Mouse (Mus musculus): ENCODE data around the gene Bbs9. TPM values are rescaled to one million over a fixed set of nuclear protein-coding genes. Genes with fewer than 3 reads are reported as not detected.
"Not testable (repeated sequence)": the region's sequence is repeated elsewhere in the genome, so short reads cannot be mapped to it uniquely, and the experiment has no call there.

The Bbs9 gene
- 19.8 and 41.6 TPM in 2 replicates for total RNA-seq (2017)

GRCm38 (mm10) chr9:22475424-22475868 is at the start of gene Bbs9:
TSS of gene Bbs9 (plus strand) at chr9:22475715.
- peak; percentile 98 to 99 for ATAC-seq (replicated peaks in 1 of 2; ENCODE audit: insufficient read depth in 1 of 2, low FRiP score in 2 of 2, low TSS enrichment in 1 of 2, low read depth in 1 of 2, poor library complexity in 2 of 2, severe bottlenecking in 2 of 2)

- no peak for ATAC-seq (replicated peaks in 1 of 2; ENCODE audit: insufficient read depth in 1 of 2, low FRiP score in 2 of 2, low TSS enrichment in 1 of 2, low read depth in 1 of 2, poor library complexity in 2 of 2, severe bottlenecking in 2 of 2)
These were observed 47.4 kb upstream of the Bbs9 start for GRCm38 (mm10) chr9:22428028-22428665.

- no peak for ATAC-seq (replicated peaks in 1 of 2; ENCODE audit: insufficient read depth in 1 of 2, low FRiP score in 2 of 2, low TSS enrichment in 1 of 2, low read depth in 1 of 2, poor library complexity in 2 of 2, severe bottlenecking in 2 of 2)
These were observed 46.7 kb upstream of the Bbs9 start for GRCm38 (mm10) chr9:22428666-22429410.

GRCm38 (mm10) chr9:22429533-22430241 is 45.8 kb upstream of the Bbs9 start:
- ATAC-seq (replicated peaks in 1 of 2; ENCODE audit: insufficient read depth in 1 of 2, low FRiP score in 2 of 2, low TSS enrichment in 1 of 2, low read depth in 1 of 2, poor library complexity in 2 of 2, severe bottlenecking in 2 of 2) = peak; percentile 52 to 65; a peak in 2 of 4 replicates

GRCm38 (mm10) chr9:22430315-22430840 is 45.1 kb upstream of the Bbs9 start:
- ATAC-seq (replicated peaks in 1 of 2; ENCODE audit: insufficient read depth in 1 of 2, low FRiP score in 2 of 2, low TSS enrichment in 1 of 2, low read depth in 1 of 2, poor library complexity in 2 of 2, severe bottlenecking in 2 of 2) = peak in 1 of 2 experiments; percentile 49; a peak in 2 of 4 replicates

GRCm38 (mm10) chr9:22433221-22433620 is 42.3 kb upstream of the Bbs9 start:
- ATAC-seq (replicated peaks in 1 of 2; ENCODE audit: insufficient read depth in 1 of 2, low FRiP score in 2 of 2, low TSS enrichment in 1 of 2, low read depth in 1 of 2, poor library complexity in 2 of 2, severe bottlenecking in 2 of 2) = no peak

- ATAC-seq (replicated peaks in 1 of 2; ENCODE audit: insufficient read depth in 1 of 2, low FRiP score in 2 of 2, low TSS enrichment in 1 of 2, low read depth in 1 of 2, poor library complexity in 2 of 2, severe bottlenecking in 2 of 2) = no peak
These were observed 41.4 kb upstream of the Bbs9 start for GRCm38 (mm10) chr9:22434101-22434500.

- no peak for ATAC-seq (replicated peaks in 1 of 2; ENCODE audit: insufficient read depth in 1 of 2, low FRiP score in 2 of 2, low TSS enrichment in 1 of 2, low read depth in 1 of 2, poor library complexity in 2 of 2, severe bottlenecking in 2 of 2)
These were observed 36.7 kb upstream of the Bbs9 start for GRCm38 (mm10) chr9:22438826-22439225.

- ATAC-seq (replicated peaks in 1 of 2; ENCODE audit: insufficient read depth in 1 of 2, low FRiP score in 2 of 2, low TSS enrichment in 1 of 2, low read depth in 1 of 2, poor library complexity in 2 of 2, severe bottlenecking in 2 of 2) = peak in 1 of 2 experiments; percentile 35; a peak in 2 of 4 replicates
These were observed 32.4 kb upstream of the Bbs9 start for GRCm38 (mm10) chr9:22443157-22443556.

GRCm38 (mm10) chr9:22445123-22445522 is 30.4 kb upstream of the Bbs9 start:
- ATAC-seq (replicated peaks in 1 of 2; ENCODE audit: insufficient read depth in 1 of 2, low FRiP score in 2 of 2, low TSS enrichment in 1 of 2, low read depth in 1 of 2, poor library complexity in 2 of 2, severe bottlenecking in 2 of 2) = no peak

GRCm38 (mm10) chr9:22447213-22447612 is 28.3 kb upstream of the Bbs9 start:
- ATAC-seq (replicated peaks in 1 of 2; ENCODE audit: insufficient read depth in 1 of 2, low FRiP score in 2 of 2, low TSS enrichment in 1 of 2, low read depth in 1 of 2, poor library complexity in 2 of 2, severe bottlenecking in 2 of 2) = no peak

- ATAC-seq (replicated peaks in 1 of 2; ENCODE audit: insufficient read depth in 1 of 2, low FRiP score in 2 of 2, low TSS enrichment in 1 of 2, low read depth in 1 of 2, poor library complexity in 2 of 2, severe bottlenecking in 2 of 2) = no peak
These were observed 27.1 kb upstream of the Bbs9 start for GRCm38 (mm10) chr9:22448420-22448819.

GRCm38 (mm10) chr9:22449209-22449608 is 26.3 kb upstream of the Bbs9 start:
- ATAC-seq (replicated peaks in 1 of 2; ENCODE audit: insufficient read depth in 1 of 2, low FRiP score in 2 of 2, low TSS enrichment in 1 of 2, low read depth in 1 of 2, poor library complexity in 2 of 2, severe bottlenecking in 2 of 2) = no peak

GRCm38 (mm10) chr9:22452697-22453096 is 22.8 kb upstream of the Bbs9 start:
- no peak for ATAC-seq (replicated peaks in 1 of 2; ENCODE audit: insufficient read depth in 1 of 2, low FRiP score in 2 of 2, low TSS enrichment in 1 of 2, low read depth in 1 of 2, poor library complexity in 2 of 2, severe bottlenecking in 2 of 2)

GRCm38 (mm10) chr9:22453501-22453924 is 22.0 kb upstream of the Bbs9 start:
- ATAC-seq (replicated peaks in 1 of 2; ENCODE audit: insufficient read depth in 1 of 2, low FRiP score in 2 of 2, low TSS enrichment in 1 of 2, low read depth in 1 of 2, poor library complexity in 2 of 2, severe bottlenecking in 2 of 2) = peak; percentile 20 to 63; a peak in 3 of 4 replicates

GRCm38 (mm10) chr9:22453990-22454389 is 21.5 kb upstream of the Bbs9 start, which contains the start of gene Gm17545:
TSS of gene Gm17545 (plus strand) at chr9:22454290.
- not testable (repeated sequence) for ATAC-seq (replicated peaks in 1 of 2; ENCODE audit: insufficient read depth in 1 of 2, low FRiP score in 2 of 2, low TSS enrichment in 1 of 2, low read depth in 1 of 2, poor library complexity in 2 of 2, severe bottlenecking in 2 of 2)

GRCm38 (mm10) chr9:22455041-22455440 is 20.5 kb upstream of the Bbs9 start:
- ATAC-seq (replicated peaks in 1 of 2; ENCODE audit: insufficient read depth in 1 of 2, low FRiP score in 2 of 2, low TSS enrichment in 1 of 2, low read depth in 1 of 2, poor library complexity in 2 of 2, severe bottlenecking in 2 of 2) = no peak

All from hematopoietic stem cell, adult 5-6 weeks (primary cell).